Mouse (Mus musculus) lung, embryonic 16.5 days (tissue): ENCODE results near the gene Aif1. TPM values are rescaled to one million over a fixed set of nuclear protein-coding genes. Genes with fewer than 3 reads are reported as not detected.
"Not testable (repeated sequence)": the region's sequence is repeated elsewhere in the genome, so short reads cannot be mapped to it uniquely, and the experiment has no call there.

Experiments
- ATAC-seq: fragments of 200-750 bp; cut with Nextera tagmentation; 2 replicates; pipeline ENCODE4 v1.8.0; 2017; ENCODE audit warnings: low read depth, mild to moderate bottlenecking, moderate library complexity
- H3K27ac ChIP-seq: fragments of 300-500 bp; sonication (generic); 2 replicates; pipeline ENCODE4 v1.5.1; 2014; ENCODE audit warnings: mild to moderate bottlenecking, control low read depth, low read length
- H3K27me3 ChIP-seq: fragments of 300-500 bp; sonication (generic); 2 replicates; pipeline ENCODE4 v1.6.1; 2014; ENCODE audit warnings: low read depth, low read length, mixed read lengths; ENCODE audit not compliant: control insufficient read depth, insufficient read depth
- H3K36me3 ChIP-seq: fragments of 300-500 bp; sonication (generic); 2 replicates; pipeline ENCODE4 v1.6.1; 2014; ENCODE audit warnings: low read length; ENCODE audit not compliant: control insufficient read depth, insufficient read depth
- H3K4me1 ChIP-seq: fragments of 300-500 bp; sonication (generic); replicated peaks from 2 replicates; pipeline ENCODE4 v1.6.1; 2014; ENCODE audit warnings: low read length, mixed read lengths; ENCODE audit not compliant: control insufficient read depth, insufficient read depth
- H3K4me2 ChIP-seq: fragments of 300-500 bp; sonication (generic); 2 replicates; pipeline ENCODE4 v1.6.1; 2014; ENCODE audit warnings: low read depth, low read length, control low read depth
- H3K4me3 ChIP-seq: fragments of 300-500 bp; sonication (generic); 2 replicates; pipeline ENCODE4 v1.5.1; 2014; ENCODE audit warnings: mild to moderate bottlenecking, low read length, control low read depth
- H3K9ac ChIP-seq: fragments of 300-500 bp; sonication (generic); 2 replicates; pipeline ENCODE4 v1.6.1; 2014; ENCODE audit warnings: low read length, control low read depth
- H3K9me3 ChIP-seq: fragments of 300-500 bp; sonication (generic); 2 replicates; pipeline ENCODE4 v1.6.1; 2016; ENCODE audit warnings: low read length; ENCODE audit not compliant: control insufficient read depth
- WGBS: fragments of 180-500 bp; shearing (Covaris S2); extraction: QIAGEN DNeasy Blood & Tissue Kit; methylation state at CpG from one replicate; pipeline ENCODE4 v1.1.7; 2014; 5-methylcytosine and 5-hydroxymethylcytosine counted together
- polyA plus RNA-seq: library from polyadenylated mRNA; unstranded; fragments of >200 nt; fragmentation: Nextera tagmentation; extraction: Ambion mirVana; gene quantifications from 2 replicates; pipeline ENCODE4 v1.2.1, GENCODE M21; 2015

Aif1 gene
- polyA plus RNA-seq, 1 experiment from 2014 or later: 7.3 TPM

DNA sequence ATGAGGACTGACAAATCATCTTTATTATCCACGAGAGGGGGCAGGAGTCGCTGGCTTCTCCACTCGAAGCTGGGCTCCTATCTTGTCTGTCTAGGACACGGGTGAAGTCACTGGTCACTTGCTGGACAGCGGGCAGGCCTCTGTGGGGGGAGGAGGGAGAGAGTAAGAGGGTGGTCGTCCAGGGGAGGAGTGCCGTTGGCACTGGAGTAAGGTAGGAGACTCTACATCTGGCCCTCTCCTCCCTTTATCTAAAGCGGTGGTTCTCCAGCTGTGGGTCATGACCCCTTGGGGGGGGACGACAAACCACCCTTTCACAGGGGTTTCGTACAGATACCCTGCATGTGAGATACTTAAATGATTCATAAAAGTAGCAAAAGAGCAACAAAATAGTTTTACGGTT is 46.9 kb downstream of the Aif1 start:
- no peak for ATAC-seq
- H3K27ac ChIP-seq: no peak overlapping the region
- no peak overlapping the region for H3K9ac ChIP-seq
- no peaks in the 10 kb centered on the region for H3K27me3 ChIP-seq
- H3K4me3 ChIP-seq: no peak overlapping the region
- no peaks in the 10 kb centered on the region for H3K9me3 ChIP-seq
- 62% methylated on average over 11 of the region's 11 CpGs for WGBS
- peaks cover 20% of the 10 kb centered on the region for H3K4me1 ChIP-seq
- H3K4me2 ChIP-seq: no peak overlapping the region
- H3K36me3 ChIP-seq: no peaks in the 10 kb centered on the region; the same call in 1 of the 2 replicates

- Histone ChIP-seq H3K27me3 (no peaks in the 10 kb centered on the region), H3K36me3 (no peaks in the 10 kb centered on the region; the same call in 1 of the 2 replicates), H3K9me3 (no peaks in the 10 kb centered on the region), H3K4me2 (peak overlapping the region; percentile 59), H3K27ac (peak overlapping the region; percentile 78; the same call in 1 of the 2 replicates), H3K4me1 (peaks cover 20% of the 10 kb centered on the region), H3K9ac (peak overlapping the region; percentile 78), H3K4me3 (peak overlapping the region; percentile 62)
- WGBS: 50% methylated on average over 13 of the region's 13 CpGs
- ATAC-seq: no peak
These were observed 48.9 kb downstream of the Aif1 start for GRCm38 (mm10) chr17:35127017-35127416.

DNA sequence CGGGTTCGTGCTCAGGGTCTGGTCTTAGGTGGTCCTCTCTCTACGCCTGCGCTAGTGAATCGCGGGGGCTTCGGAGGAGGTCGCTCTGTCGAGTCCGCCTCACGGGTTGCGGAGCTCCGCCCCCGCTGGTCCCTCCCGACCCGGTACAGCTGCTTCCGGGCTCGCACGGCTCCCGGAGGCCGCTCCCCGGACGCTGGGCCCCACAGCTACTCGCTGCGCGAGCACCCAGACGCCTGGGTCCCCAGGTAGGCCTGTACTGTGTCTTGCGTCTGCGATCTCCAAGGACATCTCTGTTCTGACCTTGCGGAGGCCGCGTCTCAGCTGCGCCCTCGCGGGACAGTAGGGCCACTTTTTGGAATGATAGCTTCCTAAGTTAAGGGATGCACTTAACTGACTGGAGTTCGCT is 49.7 kb downstream of the Aif1 start, which contains the start of gene D17H6S53E:
Gene D17H6S53E (plus strand): TSS at position 168 of the 406 bp plus-strand sequence.
- Histone ChIP-seq H3K27ac (peak within 1 kb of the TSS; percentile 78), H3K4me3 (peak within 1 kb of the TSS; percentile 62), H3K36me3 (no peaks in the 10 kb centered on the region; the same call in 1 of the 2 replicates), H3K9ac (peak within 1 kb of the TSS; percentile 78), H3K9me3 (no peaks in the 10 kb centered on the region), H3K4me2 (peak within 1 kb of the TSS; percentile 59), H3K27me3 (no peaks in the 10 kb centered on the region), H3K4me1 (peaks cover 20% of the 10 kb centered on the region)
- peak; percentile 60 for ATAC-seq
- under 1% methylated on average over 36 of the region's 36 CpGs for WGBS

GRCm38 (mm10) chr17:35125578-35125977 is 50.3 kb downstream of the Aif1 start:
- Histone ChIP-seq H3K4me3 (peak overlapping the region; percentile 62), H3K4me2 (peak overlapping the region; percentile 59), H3K9ac (peak overlapping the region; percentile 78), H3K9me3 (no peaks in the 10 kb centered on the region), H3K27me3 (no peaks in the 10 kb centered on the region), H3K27ac (peak overlapping the region; percentile 78; the same call in 1 of the 2 replicates), H3K4me1 (peaks cover 20% of the 10 kb centered on the region), H3K36me3 (no peaks in the 10 kb centered on the region; the same call in 1 of the 2 replicates)
- ATAC-seq: no peak
- 14% methylated on average over 6 of the region's 6 CpGs for WGBS

- Histone ChIP-seq H3K27ac (peak overlapping the region; percentile 13; the same call in 1 of the 2 replicates), H3K9me3 (no peaks in the 10 kb centered on the region), H3K27me3 (no peaks in the 10 kb centered on the region), H3K36me3 (no peaks in the 10 kb centered on the region; the same call in 1 of the 2 replicates), H3K9ac (peak overlapping the region; percentile 78), H3K4me1 (peaks cover 23% of the 10 kb centered on the region), H3K4me2 (peak overlapping the region; percentile 59; the same call in 1 of the 2 replicates), H3K4me3 (no peak overlapping the region; the same call in 1 of the 2 replicates)
- 86% methylated on average over 1 of the region's 1 CpGs for WGBS
- no peak for ATAC-seq
These were observed 50.8 kb downstream of the Aif1 start for GRCm38 (mm10) chr17:35125081-35125480.

GRCm38 (mm10) chr17:35124261-35124896 is 51.5 kb downstream of the Aif1 start:
- H3K9me3 ChIP-seq, H3K4me3 ChIP-seq, H3K4me2 ChIP-seq, H3K9ac ChIP-seq, H3K27ac ChIP-seq, ATAC-seq, H3K36me3 ChIP-seq, H3K27me3 ChIP-seq: not testable (repeated sequence)
- peaks cover 28% of the 10 kb centered on the region for H3K4me1 ChIP-seq
- WGBS: 85% methylated on average over 12 of the region's 12 CpGs

DNA sequence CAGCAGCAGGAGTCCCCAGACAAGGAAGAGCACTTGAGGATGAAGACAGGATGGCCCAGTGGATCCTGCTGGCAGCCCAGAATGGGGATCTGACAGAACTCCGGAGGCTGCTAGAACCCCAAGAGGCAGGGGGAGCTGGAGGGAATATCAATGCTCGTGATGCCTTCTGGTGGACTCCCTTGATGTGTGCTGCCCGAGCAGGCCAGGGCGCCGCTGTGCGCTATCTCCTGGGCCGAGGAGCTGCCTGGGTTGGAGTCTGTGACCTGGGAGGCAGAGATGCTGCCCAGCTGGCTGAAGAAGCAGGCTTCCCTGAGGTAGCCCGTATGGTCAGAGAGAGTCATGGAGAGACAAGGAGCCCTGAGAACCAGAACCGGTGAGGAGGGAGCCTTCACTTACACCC is 52.6 kb downstream of the Aif1 start:
- not testable (repeated sequence) for ATAC-seq, H3K9ac ChIP-seq, H3K27me3 ChIP-seq, H3K36me3 ChIP-seq, H3K9me3 ChIP-seq, H3K4me3 ChIP-seq, H3K27ac ChIP-seq, H3K4me2 ChIP-seq
- peaks cover 28% of the 10 kb centered on the region for H3K4me1 ChIP-seq
- WGBS: 86% methylated on average over 9 of the region's 9 CpGs

DNA sequence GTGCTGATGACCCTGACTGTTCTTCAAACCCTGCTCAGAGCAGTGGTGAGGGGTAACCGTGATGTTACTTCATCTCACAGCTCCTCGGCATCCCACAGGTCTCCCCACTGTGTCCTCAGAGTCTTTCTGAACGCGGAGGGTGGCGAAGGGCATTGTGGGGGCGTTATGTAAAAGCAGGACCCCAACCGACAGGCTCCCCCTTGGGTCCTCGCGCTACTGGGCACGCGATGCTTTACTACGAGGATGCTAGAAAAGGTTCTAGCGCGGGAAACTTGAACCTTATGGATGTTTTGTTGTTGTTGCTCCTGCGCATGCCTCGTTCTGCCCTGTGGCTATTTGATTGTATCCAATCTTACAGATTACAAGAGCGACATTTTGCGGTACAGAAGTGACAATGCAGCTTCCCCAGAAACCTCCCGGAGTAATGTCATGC is 54.0 kb downstream of the Aif1 start, which contains the start of gene Csnk2b:
Gene Csnk2b (minus strand): TSS at position 183 of the 433 bp plus-strand sequence.
- under 1% methylated on average over 19 of the region's 19 CpGs for WGBS
- peaks cover 18% of the 10 kb centered on the region for H3K36me3 ChIP-seq
- no peak; the same call in 1 of the 2 replicates for ATAC-seq

DNA sequence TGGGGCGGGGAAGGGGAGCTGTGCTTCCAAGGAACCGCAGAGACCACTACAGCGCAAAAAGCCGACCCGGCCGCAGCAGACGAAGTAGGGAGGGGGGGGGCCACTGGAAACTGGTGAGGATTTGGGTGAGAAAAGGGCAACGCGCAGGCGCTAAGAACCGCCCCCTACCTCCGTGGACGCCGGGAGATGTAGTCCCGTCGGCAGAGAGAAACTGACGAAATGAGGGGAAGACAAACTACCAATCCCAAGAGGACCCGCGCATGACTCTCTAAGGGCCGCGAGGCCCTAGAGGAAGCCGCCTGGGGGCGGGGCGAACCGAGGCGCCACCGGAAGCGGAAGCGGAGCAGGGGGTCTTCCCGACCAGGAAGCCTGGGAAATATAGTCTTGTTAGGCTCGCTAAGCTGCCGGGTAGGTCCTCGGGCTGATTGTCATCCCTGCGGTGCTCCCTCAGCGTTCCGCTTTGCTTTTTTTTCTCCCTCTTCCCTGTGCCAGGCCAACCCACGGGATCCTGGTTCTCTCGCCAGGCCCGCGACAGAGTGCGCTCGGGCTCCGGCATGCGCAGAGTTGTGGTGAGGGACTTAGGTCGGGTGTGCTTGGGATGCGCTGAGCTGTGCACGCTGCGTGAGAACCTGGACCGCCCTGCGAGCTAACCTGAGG is 54.6 kb downstream of the Aif1 start, which contains the start of gene Gpank1:
Gene Gpank1 (plus strand): TSS at position 313 of the 657 bp plus-strand sequence.
- 0% methylated on average over 50 of the region's 50 CpGs for WGBS
- Histone ChIP-seq H3K4me2 (peak within 1 kb of the TSS; percentile 96), H3K36me3 (peaks cover 21% of the 10 kb centered on the region), H3K27ac (peak within 1 kb of the TSS; percentile 89), H3K9me3 (no peaks in the 10 kb centered on the region), H3K4me3 (peak within 1 kb of the TSS; percentile 85), H3K27me3 (no peaks in the 10 kb centered on the region), H3K9ac (peak within 1 kb of the TSS; percentile 92), H3K4me1 (peaks cover 18% of the 10 kb centered on the region)
- peak; percentile 96 for ATAC-seq

More for the DNA sequence above, 54.0 kb downstream of the Aif1 start, which contains the start of gene Csnk2b:
- Histone ChIP-seq H3K4me3 (peak within 1 kb of the TSS; percentile 85), H3K4me1 (peaks cover 21% of the 10 kb centered on the region), H3K27me3 (no peaks in the 10 kb centered on the region), H3K27ac (peak within 1 kb of the TSS; percentile 89), H3K4me2 (peak within 1 kb of the TSS; percentile 96), H3K9me3 (no peaks in the 10 kb centered on the region), H3K9ac (peak within 1 kb of the TSS; percentile 92)
